Mouse (Mus musculus) layer of hippocampus, adult 9-11 months (tissue): ENCODE results near the gene Mobp.

ENCODE experiments used
- DNase-seq: peaks from one replicate; pipeline ENCODE4 v3.0.0; 2022

The Mobp gene

GRCm38 (mm10) chr9:120214978-120215495, 65.5 kb downstream of the Mobp start:
- no peak for DNase-seq

- DNase-seq: no peak
These were observed 69.9 kb downstream of the Mobp start for GRCm38 (mm10) chr9:120219411-120219810.
